Mouse (Mus musculus): ENCODE measurements around the gene Alpi. TPM values are rescaled to one million over a fixed set of nuclear protein-coding genes. Genes with fewer than 3 reads are reported as not detected.

Alpi gene
- 0.15 TPM in 1 of 2 replicates, not detected in the other for polyA plus RNA-seq (2015; fragmentation: Nextera tagmentation; extraction: Ambion mirVana)

DNA sequence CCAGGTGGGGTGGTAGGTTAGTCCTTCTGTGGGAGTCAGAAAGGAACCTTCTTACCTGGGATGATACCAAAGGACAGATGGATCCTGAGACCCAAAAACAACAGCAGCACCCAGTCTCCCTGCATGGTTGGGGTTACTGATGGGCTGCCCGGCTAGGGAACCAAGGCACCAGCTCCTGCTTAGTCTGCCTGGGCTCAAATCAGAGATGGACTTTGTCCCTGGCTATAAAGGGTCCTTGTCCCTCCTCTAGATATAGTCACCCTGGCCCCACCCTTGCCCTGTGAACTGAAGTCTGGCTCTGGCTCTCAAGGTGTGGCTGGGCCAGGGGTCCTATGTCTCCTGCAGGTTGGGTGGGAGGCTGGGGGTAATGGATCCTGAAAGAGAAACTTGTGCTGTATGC is at the start of gene Alpi:
Alpi (minus strand) TSS at position 196 of the 400 bp plus-strand sequence.

DNA sequence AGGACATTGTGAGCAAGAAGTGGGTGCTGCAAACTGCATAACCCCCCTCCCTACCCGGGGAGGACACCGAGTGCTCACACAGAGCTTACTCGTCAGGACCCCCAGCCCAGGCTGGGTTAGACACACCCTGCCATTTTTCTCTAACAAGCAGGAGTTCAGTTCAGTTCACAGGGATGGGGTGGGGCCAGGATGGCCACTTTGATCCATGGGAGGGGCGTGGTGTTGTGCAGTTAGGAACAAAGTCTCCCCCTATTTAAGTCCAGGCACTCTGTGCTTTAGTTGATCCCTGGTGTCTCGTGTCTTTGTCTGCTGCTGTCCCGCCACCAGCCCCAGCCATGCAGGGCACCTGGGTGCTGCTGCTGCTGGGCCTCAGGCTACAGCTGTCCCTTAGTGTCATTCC is 23.3 kb upstream of the Alpi start, which contains the start of gene Akp3:
Akp3 (plus strand) TSS at position 301 of the 400 bp plus-strand sequence.

GRCm38 (mm10) chr1:87089828-87090227 is 11.6 kb downstream of the Alpi start, which contains the start of gene Alppl2:
Alppl2 (minus strand) TSS chr1:87089928.

Other genes starting within 250 kb of the Alpi start
- gene Alppl2, start 11.7 kb downstream of the Alpi start, polyA plus RNA-seq (2015; fragmentation: Nextera tagmentation; extraction: Ambion mirVana): not detected in 2 replicates
- gene Akp3, start 23.4 kb upstream of the Alpi start, polyA plus RNA-seq (2015; fragmentation: Nextera tagmentation; extraction: Ambion mirVana): 0.14 TPM in 1 of 2 replicates, not detected in the other
- 83.4 and 84.8 TPM in 2 replicates for gene Ecel1, start 54.9 kb upstream of the Alpi start, polyA plus RNA-seq (2015; fragmentation: Nextera tagmentation; extraction: Ambion mirVana)
- 3.2 and 4.3 TPM in 2 replicates for gene Prss56, start 81.7 kb upstream of the Alpi start, polyA plus RNA-seq (2015; fragmentation: Nextera tagmentation; extraction: Ambion mirVana)
- not detected in 2 replicates for gene Chrnd, start 89.0 kb upstream of the Alpi start, polyA plus RNA-seq (2015; fragmentation: Nextera tagmentation; extraction: Ambion mirVana)
- gene Chrng, start 103.1 kb upstream of the Alpi start, polyA plus RNA-seq (2015; fragmentation: Nextera tagmentation; extraction: Ambion mirVana): not detected in 2 replicates
- gene Eif4e2, start 112.3 kb upstream of the Alpi start, polyA plus RNA-seq (2015; fragmentation: Nextera tagmentation; extraction: Ambion mirVana): 84.6 and 85.2 TPM in 2 replicates
- 4.9 and 5.0 TPM in 2 replicates for gene Efhd1, start 162.8 kb upstream of the Alpi start, polyA plus RNA-seq (2015; fragmentation: Nextera tagmentation; extraction: Ambion mirVana)
- 44.7 and 50.5 TPM in 2 replicates for gene Gigyf2, start 225.4 kb upstream of the Alpi start, polyA plus RNA-seq (2015; fragmentation: Nextera tagmentation; extraction: Ambion mirVana)

Data from neural tube, postnatal 0 days (tissue).